Mouse (Mus musculus) Patski (cell line): Measurements from ENCODE around the gene Chchd6. TPM values are rescaled to one million over a fixed set of nuclear protein-coding genes. Genes with fewer than 3 reads are reported as not detected.

Experiments
- ATAC-seq: fragments of 100-300 bp; one replicate; pipeline ENCODE4 v1.8.0; 2021
- CTCF ChIA-PET: fragments of 350-600 bp; sonication (Branson Sonifier 250); formaldehyde crosslinking; loops from one replicate; lab custom pipeline; 2022; ENCODE audit warnings: inconsistent platforms; lab: Charles Lee
- POLR2A ChIA-PET: fragments of 350-600 bp; sonication (Branson Sonifier 250); formaldehyde crosslinking; loops from one replicate; lab custom pipeline; 2022; ENCODE audit warnings: antibody characterized with exemption, inconsistent platforms; lab: Charles Lee
- DNase-seq: peaks from one replicate; pipeline ENCODE4 v3.0.0-alpha.2; 2011; ENCODE audit warnings: low read depth, low spot score
- H3K27me3 ChIP-seq: fragments of 371-371 bp; one replicate; pipeline ENCODE4 v1.5.1; 2021
- CTCF ChIP-seq: fragments of 100-300 bp; IDR thresholded peaks from one replicate; pipeline ENCODE4 v1.5.1; 2021
- in situ Hi-C: fragments of 300-500 bp; cut with MboI; formaldehyde crosslinking; loops from 3 replicates; pipeline ENCODE4 v1.11.1; 2018; ENCODE audit warnings: low pct_unique_long_range_greater_than_20kb, mixed read lengths
- polyA plus RNA-seq: library from polyadenylated mRNA; unstranded; gene quantifications from one replicate; pipeline ENCODE4 v1.2.3, GENCODE M21; 2021

Chchd6 gene
- 53.2 TPM for polyA plus RNA-seq

- POLR2A ChIA-PET, result no interaction called here
- in situ Hi-C loops, result no loop called here
- no peak for TF ChIP-seq CTCF
- ATAC-seq, result peak; percentile 96
- H3K27me3 ChIP-seq, result peaks cover 4% of the 10 kb centered on the region
- peak; percentile 37 for DNase-seq
- CTCF ChIA-PET, result no interaction called here
These were observed at the start of gene Chchd6 for GRCm38 (mm10) chr6:89595018-89595776. Gene Chchd6, minus strand, starts transcription at chr6:89595652.

DNA sequence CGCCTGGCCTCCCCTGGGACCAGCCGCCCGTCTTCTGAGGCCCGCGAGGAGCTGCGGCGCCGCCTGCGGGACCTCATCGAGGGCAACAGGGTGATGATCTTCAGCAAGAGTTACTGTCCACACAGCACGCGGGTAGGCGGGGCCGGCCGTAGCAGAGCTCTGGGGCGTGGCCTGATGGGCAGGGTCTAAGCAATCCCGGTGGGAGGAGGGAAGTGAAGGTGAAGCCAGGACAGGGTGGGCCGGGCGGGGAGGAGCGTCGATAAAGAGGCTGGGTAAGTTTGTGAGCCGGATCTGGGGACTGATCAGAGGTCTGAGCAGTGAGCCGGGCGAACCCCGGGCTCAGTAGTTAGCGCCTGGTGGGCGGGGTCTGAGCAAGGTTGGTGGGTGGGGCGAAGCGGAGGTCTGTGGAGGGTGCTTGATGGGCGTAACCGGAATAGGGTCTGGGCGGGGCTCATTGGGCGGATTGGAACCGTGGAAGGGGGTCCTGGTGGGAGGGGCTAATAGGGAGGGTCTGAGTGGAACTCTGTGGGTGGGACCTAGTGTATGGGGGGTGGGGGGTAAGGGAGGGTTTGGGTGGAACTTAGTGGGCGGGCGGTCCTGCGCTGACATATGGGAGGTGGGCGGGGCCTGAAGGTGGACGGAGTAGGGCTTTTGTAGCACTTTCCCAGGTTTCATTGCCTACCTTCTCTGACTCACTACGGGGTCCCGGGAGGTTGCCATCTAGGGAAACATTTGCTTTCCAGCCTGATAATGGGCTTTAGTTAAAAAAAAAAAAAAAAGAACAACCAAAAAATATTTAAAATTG, 49.0 kb upstream of the Chchd6 start:
- no peak for TF ChIP-seq CTCF
- POLR2A ChIA-PET, result interaction anchor here (0.7 to 2.1 kb wide), 3 partner anchors 11 to 1436 kb away, joined by 3 to 5 read pairs (median 3); no protein-coding TSS in a partner anchor
- peak; percentile 48 for DNase-seq
- CTCF ChIA-PET, result interaction anchor here (1.5 to 2.3 kb wide), 3 partner anchors 11 to 36 kb away, joined by 3 to 8 read pairs (median 5); no protein-coding TSS in a partner anchor
- in situ Hi-C loops, result no loop called here
- peak; percentile 94 for ATAC-seq
- no peaks in the 10 kb centered on the region for H3K27me3 ChIP-seq

DNA sequence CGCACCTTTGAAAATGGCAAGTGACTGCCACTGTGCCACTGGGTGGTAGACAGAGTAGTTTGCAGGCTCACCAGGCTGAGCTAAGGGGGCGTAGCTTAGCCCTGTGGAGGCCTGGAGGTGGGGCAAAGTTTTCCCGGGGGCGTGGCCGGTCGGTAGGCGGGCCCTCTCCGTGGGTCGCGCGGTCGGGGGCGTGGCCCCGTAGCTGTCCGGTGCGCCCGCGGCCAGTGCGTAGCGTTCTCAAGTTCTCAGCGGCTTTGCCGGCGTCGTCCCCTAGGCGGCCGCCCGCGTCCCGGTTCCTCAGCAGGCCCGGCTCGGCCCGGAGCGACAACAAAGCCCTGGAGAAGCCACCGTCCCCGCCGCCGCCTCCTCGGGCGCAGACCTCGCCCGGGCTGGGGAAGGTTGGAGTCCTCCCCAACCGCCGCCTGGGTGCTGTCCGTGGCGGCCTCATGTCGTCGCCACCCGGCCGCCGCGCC, 48.4 kb upstream of the Chchd6 start, which contains the start of gene Txnrd3:
Txnrd3 (plus strand) TSS at position 191 of the 473 bp plus-strand sequence.
- no peaks in the 10 kb centered on the region for H3K27me3 ChIP-seq
- DNase-seq (peak; percentile 39), ATAC-seq (peak; percentile 85)
- TF ChIP-seq CTCF, result no peak
- in situ Hi-C loops, result no loop called here
- ChIA-PET POLR2A (interaction anchor here (1.0 to 2.1 kb wide), 2 partner anchors 12 kb away, joined by 3 to 5 read pairs; no protein-coding TSS in a partner anchor), CTCF (interaction anchor here (1.5 to 2.3 kb wide), 3 partner anchors 12 to 37 kb away, joined by 3 to 8 read pairs (median 5); no protein-coding TSS in a partner anchor)

- DNase-seq (no peak), ATAC-seq (no peak)
- in situ Hi-C loops, result loop anchor here (10.0 kb wide), 1 partner anchor 604 kb away; no protein-coding TSS in a partner anchor
- H3K27me3 ChIP-seq, result no peaks in the 10 kb centered on the region
- ChIA-PET POLR2A (no interaction called here), CTCF (interaction anchor here (1.0 kb wide), 1 partner anchor 11 kb away, joined by 3 read pairs; no protein-coding TSS in a partner anchor)
- TF ChIP-seq CTCF, result no peak
These were observed 43.6 kb upstream of the Chchd6 start for GRCm38 (mm10) chr6:89639025-89639424.

DNA sequence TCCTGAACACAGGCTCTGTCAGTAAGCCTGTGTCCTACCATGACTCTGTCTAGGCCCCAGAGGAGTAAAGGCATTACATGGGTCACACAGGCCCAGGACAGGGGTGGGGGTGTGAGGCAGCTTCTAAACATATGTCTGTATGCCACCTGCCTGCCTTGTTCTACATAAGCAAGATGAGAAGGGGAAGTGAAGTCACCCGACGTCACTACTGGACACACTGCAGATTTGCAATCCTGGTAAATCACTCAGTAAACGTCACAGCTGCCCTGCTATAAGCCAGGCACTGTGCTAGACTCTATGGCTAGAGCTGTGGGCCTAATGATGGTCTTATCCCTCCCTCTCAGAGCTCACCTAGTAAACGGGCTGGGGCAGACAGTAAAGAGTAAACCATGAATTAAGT, 42.5 kb upstream of the Chchd6 start:
- TF ChIP-seq CTCF, result no peak
- H3K27me3 ChIP-seq, result no peaks in the 10 kb centered on the region
- POLR2A ChIA-PET, result no interaction called here
- CTCF ChIA-PET, result no interaction called here
- no peak for ATAC-seq
- in situ Hi-C loops, result loop anchor here (10.0 kb wide), 1 partner anchor 603 kb away; no protein-coding TSS in a partner anchor
- DNase-seq, result no peak

GRCm38 (mm10) chr6:89634400-89634799, 38.9 kb upstream of the Chchd6 start:
- H3K27me3 ChIP-seq, result no peaks in the 10 kb centered on the region
- POLR2A ChIA-PET, result no interaction called here
- no peak for TF ChIP-seq CTCF
- DNase-seq, result no peak
- CTCF ChIA-PET, result interaction anchor here (1.3 to 4.3 kb wide), 2 partner anchors 704 to 707 kb away, joined by 3 to 16 read pairs; no protein-coding TSS in a partner anchor
- in situ Hi-C loops, result loop anchor here (5.0 to 10.0 kb wide), 2 partner anchors 272 to 600 kb away; partner anchors contain the start of gene Plxna1
- ATAC-seq, result no peak

- in situ Hi-C loops, result loop anchor here (5.0 to 10.0 kb wide), 2 partner anchors 271 to 598 kb away; partner anchors contain the start of gene Plxna1
- CTCF ChIA-PET, result interaction anchor here (1.1 to 4.3 kb wide), 7 partner anchors 8 to 706 kb away, joined by 3 to 16 read pairs (median 3); no protein-coding TSS in a partner anchor
- H3K27me3 ChIP-seq, result no peaks in the 10 kb centered on the region
- DNase-seq, result no peak
- ATAC-seq, result no peak
- TF ChIP-seq CTCF, result no peak
- POLR2A ChIA-PET, result interaction anchor here (0.5 to 2.4 kb wide), 2 partner anchors 11 to 42 kb away, joined by 5 read pairs; partner anchors contain the start of gene Txnrd3
These were observed 37.7 kb upstream of the Chchd6 start for GRCm38 (mm10) chr6:89633115-89633514.

- in situ Hi-C loops, result loop anchor here (5.0 to 10.0 kb wide), 2 partner anchors 270 to 597 kb away; partner anchors contain the start of gene Plxna1
- TF ChIP-seq CTCF, result peak; percentile 90
- ATAC-seq (peak; percentile 69), DNase-seq (peak; percentile 51)
- CTCF ChIA-PET, result interaction anchor here (0.6 to 4.3 kb wide), 21 partner anchors 9 to 730 kb away, joined by 3 to 16 read pairs (median 4); partner anchors contain the start of gene Tpra1
- no peaks in the 10 kb centered on the region for H3K27me3 ChIP-seq
- POLR2A ChIA-PET, result interaction anchor here (2.4 kb wide), 1 partner anchor 12 kb away, joined by 5 read pairs; the partner anchor contains the start of gene Txnrd3
These were observed 36.5 kb upstream of the Chchd6 start for GRCm38 (mm10) chr6:89631809-89632562.
